Mouse (Mus musculus): ENCODE data around the gene Nat10.

Nat10 gene

GRCm38 (mm10) chr2:103746096-103746495 lies 15.0 kb downstream of the Nat10 start:
- no peak for DNase-seq (ENCODE audit: low read depth)

GRCm38 (mm10) chr2:103745481-103745880 lies 15.6 kb downstream of the Nat10 start:
- DNase-seq (ENCODE audit: low read depth), result no peak

- DNase-seq (ENCODE audit: low read depth), result peak; percentile 81
These were observed 17.1 kb downstream of the Nat10 start for GRCm38 (mm10) chr2:103743988-103744387.

DNA sequence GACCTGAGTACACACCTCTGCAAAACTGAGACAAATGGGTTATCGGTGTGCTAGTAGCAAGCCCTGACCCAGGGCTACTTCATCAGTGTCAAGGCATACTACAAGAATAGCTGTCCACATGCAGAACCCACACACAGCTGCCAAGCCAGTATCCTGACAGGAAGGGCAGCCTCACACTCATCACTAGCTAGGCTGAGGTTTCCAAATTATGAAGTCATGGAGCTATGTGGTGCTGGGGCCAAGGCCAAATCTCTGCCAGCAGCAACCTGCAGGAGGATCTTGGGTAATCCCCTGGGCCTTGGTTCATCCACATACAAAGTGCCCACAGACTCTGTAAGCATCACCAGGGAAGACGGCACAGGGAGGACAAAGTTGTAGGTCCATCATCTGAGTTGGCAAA lies 17.5 kb downstream of the Nat10 start:
- no peak for DNase-seq (ENCODE audit: low read depth)

- no peak for DNase-seq (ENCODE audit: low read depth)
These were observed 18.2 kb downstream of the Nat10 start for GRCm38 (mm10) chr2:103742821-103743220.

GRCm38 (mm10) chr2:103731423-103731822 lies 29.6 kb downstream of the Nat10 start:
- no peak for DNase-seq (ENCODE audit: low read depth)

GRCm38 (mm10) chr2:103730999-103731398 lies 30.1 kb downstream of the Nat10 start:
- DNase-seq (ENCODE audit: low read depth), result no peak

- DNase-seq (ENCODE audit: low read depth), result no peak
These were observed 33.0 kb downstream of the Nat10 start for GRCm38 (mm10) chr2:103728027-103728540.

DNA sequence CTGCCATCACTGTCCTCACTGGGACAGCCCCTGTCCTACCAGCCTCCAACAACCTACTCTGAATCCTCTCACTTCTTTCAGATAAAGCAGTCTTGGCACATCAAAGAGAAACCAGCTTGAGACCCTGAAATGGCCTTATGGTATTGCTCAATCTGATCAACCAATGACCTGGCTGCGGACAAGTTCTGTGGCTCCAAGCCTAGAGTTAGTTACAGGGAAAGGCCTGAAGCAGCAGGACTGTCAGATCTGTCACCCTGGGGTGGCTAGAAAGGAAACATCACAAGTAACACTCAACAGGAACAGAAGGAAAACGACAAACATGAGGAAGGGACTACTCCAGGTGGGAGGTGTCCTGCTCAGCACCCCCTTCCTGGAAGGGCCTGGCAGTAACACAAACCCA lies 36.5 kb downstream of the Nat10 start:
- no peak for DNase-seq (ENCODE audit: low read depth)

DNA sequence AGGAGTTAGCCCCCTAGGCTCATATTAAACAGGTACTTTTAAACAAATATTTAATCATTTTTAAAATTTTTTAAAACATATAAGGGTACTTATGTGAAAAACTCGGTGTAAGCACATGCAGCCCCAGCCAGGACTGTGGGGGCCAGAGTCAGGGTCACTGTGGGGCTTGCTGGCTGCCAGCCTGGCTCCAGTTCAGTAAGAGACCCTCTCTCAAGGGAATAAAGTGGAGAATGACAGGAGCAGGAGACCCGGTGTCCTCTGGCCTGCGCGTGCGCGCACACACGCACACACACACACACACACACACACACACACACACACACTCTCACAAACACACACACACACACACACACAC lies 41.8 kb downstream of the Nat10 start:
- no peak for DNase-seq (ENCODE audit: low read depth)

DNA sequence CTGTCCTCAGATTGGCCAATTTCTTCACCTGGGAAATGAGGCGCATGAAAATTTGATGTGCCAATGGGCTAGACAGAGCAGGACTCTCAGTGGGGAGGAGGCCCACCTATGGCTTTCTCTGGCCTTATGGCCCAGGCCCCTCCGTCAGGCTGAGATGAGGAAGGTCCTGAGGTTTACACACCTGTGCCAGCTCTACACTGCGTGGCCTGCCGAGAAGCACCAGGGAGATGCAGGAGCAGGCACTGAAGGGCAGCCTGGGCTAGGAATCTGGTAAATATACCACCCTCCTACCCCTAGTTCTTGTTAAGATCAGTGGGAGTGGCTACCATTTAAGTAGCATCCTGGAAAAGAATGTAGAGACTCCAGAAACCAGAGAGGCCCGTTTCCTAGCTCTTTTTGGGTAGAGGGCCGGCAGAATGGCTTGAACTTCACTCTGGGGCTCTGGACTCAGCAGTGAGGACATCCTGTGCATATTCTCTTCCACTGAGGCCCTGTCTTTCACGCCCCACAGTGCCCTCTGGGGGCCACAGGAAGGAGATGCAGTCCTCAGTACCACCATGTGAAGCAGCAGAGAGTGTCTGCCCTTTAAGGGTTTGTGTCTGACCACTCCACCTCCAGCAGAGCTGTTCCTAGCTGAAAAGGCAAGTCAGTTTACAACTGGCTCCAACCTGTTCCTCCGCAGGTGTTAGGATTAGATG lies 42.3 kb downstream of the Nat10 start:
- DNase-seq (ENCODE audit: low read depth), result peak; percentile 85

DNA sequence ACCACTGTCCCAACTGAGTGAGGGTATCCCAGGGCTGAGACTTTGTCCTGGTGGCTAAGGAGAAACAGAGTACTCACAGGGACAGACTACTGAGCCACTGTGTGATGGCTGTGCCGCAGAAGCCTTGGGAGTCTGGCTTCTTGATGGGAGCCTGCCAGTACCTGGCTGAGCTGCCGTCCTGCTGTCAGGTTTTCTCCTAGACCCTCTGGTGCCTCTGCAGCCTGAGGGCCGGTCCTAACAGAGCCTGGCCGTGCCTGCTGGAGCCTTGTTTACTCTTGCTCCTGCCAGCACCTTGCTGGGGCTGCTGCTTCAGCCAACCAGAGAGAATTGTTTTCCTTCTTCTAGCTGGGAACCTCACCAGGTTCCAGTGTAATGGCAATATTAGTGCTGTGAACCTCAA lies 46.7 kb downstream of the Nat10 start:
- no peak for DNase-seq (ENCODE audit: low read depth)

- DNase-seq (ENCODE audit: low read depth), result no peak
These were observed 47.2 kb downstream of the Nat10 start for GRCm38 (mm10) chr2:103713831-103714230.

DNA sequence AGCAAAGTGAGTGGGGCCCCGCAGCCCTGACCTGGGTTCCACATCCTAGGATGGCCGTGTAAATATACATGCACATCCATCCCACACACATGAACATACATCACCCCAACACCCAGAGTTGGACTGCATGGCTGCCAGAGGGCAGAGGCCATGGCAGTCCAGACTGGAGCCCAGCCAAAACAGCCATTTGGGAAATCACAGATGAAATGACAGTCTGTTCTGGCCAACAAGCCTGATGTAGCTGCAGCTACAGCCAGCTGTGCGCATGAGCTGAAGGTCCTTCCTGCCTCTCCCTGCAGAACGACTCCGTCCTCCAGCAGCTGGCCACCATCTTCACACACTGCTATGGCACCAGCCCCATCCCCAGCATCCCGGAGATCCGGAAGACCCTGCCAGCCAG lies 50.2 kb downstream of the Nat10 start:
- DNase-seq (ENCODE audit: low read depth), result no peak

GRCm38 (mm10) chr2:103707056-103707776 lies 53.9 kb downstream of the Nat10 start:
- DNase-seq (ENCODE audit: low read depth), result no peak

DNA sequence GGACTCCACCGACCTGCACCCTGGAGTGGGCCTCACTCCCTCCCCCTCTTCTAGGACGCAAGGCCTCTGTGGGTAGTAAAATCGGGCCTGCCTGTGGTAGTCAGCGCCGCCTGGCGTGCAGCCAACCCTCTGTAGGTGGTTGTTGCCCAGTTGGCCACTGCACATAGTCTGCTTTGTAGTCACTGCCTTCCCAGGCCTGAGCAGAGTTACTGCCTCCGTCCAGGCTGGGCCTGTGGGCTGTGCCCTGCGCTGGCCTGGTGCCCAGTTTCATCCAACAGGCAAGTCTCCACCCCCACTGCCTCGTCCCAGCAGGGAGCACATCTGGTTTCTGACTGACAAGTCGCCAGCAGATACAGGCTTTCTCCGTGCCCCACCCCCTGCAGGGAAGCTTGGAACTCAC lies 54.8 kb downstream of the Nat10 start:
- no peak for DNase-seq (ENCODE audit: low read depth)

DNA sequence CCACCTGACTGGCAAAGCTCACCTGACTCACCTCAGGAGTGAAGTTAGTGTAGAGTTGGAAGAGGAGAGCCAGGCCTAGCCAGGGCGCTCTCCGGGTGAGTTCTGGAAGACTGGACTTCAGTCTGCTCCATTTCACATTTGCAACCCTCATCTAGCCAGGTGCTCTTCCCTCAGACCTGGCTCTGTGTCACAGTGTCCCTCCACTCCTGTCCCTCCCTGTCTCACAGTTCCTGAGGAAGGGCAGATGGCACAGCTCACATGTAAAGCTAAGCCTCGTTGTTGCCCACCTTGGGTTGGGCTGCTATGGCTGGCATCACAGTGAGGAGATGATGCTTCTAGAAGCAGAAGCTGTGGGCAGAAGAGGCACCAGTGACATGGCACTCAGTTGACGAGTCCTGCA lies 55.2 kb downstream of the Nat10 start:
- DNase-seq (ENCODE audit: low read depth), result no peak

GRCm38 (mm10) chr2:103703865-103704264 lies 57.2 kb downstream of the Nat10 start:
- DNase-seq (ENCODE audit: low read depth), result peak; percentile 56

DNA sequence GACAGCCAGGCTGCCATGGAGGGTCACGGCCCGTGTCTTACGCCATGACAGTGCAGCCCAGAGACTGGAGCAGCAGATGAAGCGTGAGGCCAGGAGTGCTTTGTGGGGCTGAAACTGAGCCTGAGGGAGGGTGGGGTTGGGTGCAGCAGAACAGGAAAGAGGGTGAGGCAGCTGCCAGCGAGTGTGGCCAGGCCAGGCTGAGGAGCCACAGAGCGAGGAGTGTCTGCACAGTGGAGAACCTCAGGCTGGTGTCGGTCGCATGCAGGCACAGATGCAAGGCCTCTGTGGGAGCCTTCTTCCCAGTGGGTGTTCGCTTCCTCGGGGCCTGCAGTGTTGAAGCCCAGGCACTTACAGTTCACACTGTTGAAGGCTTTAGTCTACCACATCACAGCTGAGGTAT lies 57.7 kb downstream of the Nat10 start:
- peak; percentile 58 for DNase-seq (ENCODE audit: low read depth)

DNA sequence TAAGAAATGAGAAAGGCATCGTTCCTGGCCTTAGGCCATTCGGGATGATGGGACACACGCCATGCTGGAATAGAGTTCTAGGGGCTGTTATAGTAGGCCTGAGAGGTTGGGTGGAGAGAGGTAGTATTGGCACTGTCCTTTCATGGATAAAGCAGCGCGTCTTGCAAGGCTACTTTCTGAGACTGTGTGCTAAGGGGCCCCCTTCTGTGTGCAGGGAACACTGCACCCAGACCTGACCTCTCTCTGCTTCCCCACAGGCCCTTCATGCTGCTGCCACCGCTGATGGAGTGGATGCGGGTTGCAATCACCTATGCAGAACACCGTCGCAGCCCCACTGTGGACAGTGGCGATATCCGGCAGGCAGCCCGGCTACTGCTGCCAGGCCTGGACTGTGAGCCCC lies 60.6 kb downstream of the Nat10 start:
- no peak for DNase-seq (ENCODE audit: low read depth)

DNA sequence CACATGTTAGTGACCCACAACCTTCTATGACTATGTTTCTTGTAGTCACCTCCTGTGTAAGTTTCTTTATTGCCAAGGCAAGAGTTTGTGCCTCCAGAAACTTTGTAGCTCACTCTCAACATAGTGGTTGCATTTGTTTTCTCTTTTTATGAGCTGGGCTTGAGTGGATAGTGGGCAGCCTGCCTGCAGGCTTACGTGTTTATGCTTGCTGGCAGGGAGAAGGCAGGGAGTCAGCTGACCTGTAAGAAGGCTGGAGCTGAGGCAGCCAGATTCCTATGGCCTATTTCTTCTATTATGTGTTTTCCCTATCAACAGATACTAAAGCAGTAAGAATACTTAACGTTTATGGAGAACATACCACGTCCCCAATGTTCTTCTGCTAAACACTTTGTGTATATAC lies 64.9 kb downstream of the Nat10 start:
- DNase-seq (ENCODE audit: low read depth), result no peak

- DNase-seq (ENCODE audit: low read depth), result no peak
These were observed 66.1 kb downstream of the Nat10 start for GRCm38 (mm10) chr2:103694777-103695563.

GRCm38 (mm10) chr2:103692810-103693209 lies 68.3 kb downstream of the Nat10 start:
- no peak for DNase-seq (ENCODE audit: low read depth)

Data from naive thymus-derived CD4-positive, alpha-beta T cell, adult 2 months (primary cell).